Mouse (Mus musculus) spleen, adult 2 months (tissue): Measurements from ENCODE around the gene Dnmt1.

Experiments
- CTCF ChIP-seq: fragments of 200-500 bp; IDR thresholded peaks from 2 replicates; pipeline ENCODE4 v1.5.1; 2011; ENCODE audit warnings: mild to moderate bottlenecking, inconsistent platforms; ENCODE audit not compliant: insufficient read depth, insufficient read length, insufficient replicate concordance; ENCODE audit errors: extremely low read depth
- POLR2A ChIP-seq: fragments of 200-500 bp; IDR thresholded peaks from 2 replicates; pipeline ENCODE4 v1.6.1; 2011; ENCODE audit warnings: low read depth, low read length, inconsistent platforms

DNA sequence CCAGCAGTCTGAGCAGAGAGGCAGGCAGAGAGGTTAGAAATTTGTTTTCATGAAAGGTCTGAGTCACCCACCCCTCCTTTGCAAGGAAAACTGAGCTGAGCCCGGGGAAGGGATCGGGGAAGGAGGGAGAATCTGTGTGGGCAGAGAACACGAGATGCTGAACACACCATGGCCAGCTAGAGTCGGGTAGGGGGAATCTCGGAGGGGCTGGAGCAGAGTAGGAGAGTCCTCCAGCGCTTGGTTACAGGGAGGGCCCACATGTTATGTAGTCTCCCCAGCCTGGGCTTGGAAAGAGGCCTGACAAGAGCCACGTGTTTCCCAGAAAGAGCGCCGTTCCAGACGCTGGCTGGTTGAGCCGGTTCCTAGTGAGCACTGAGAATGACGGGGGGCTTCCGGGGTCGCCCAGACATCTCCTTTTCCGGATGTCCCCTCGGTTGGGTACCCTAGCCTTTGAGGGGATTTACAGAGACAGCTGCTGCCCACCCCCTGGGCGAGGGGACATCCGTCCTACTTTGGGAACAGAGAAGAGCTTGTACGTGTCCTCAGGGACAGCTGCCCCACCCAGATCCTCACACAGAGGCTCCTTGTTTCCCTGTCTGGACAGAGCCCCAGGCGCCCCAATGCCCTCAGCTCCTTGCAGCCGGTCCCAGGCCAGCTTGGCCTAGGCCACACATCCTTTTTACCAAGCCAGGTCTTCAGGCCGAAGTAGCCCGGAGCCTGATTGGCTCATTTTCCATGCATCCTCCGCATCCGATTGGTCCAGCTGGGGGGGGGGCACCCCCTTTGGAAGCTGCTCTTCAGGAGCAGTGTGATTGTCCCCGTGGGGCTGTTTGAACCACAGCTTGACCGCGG, 12.7 kb upstream of the Dnmt1 start:
- TF ChIP-seq CTCF, result no peak
- TF ChIP-seq POLR2A, result no peak
